Mouse (Mus musculus) cerebellum, postnatal 25 days (tissue): ENCODE results near the gene Pcgf2.
A peak's percentile ranks its signal among the peaks of the same experiment; 100 is the strongest.

ENCODE experiments used
- DNase-seq, 2 experiments: peaks; one replicate each; pipeline ENCODE4 v3.0.0; 2021; ENCODE audit warnings: mixed read lengths in 2 of 2

The Pcgf2 gene

DNA sequence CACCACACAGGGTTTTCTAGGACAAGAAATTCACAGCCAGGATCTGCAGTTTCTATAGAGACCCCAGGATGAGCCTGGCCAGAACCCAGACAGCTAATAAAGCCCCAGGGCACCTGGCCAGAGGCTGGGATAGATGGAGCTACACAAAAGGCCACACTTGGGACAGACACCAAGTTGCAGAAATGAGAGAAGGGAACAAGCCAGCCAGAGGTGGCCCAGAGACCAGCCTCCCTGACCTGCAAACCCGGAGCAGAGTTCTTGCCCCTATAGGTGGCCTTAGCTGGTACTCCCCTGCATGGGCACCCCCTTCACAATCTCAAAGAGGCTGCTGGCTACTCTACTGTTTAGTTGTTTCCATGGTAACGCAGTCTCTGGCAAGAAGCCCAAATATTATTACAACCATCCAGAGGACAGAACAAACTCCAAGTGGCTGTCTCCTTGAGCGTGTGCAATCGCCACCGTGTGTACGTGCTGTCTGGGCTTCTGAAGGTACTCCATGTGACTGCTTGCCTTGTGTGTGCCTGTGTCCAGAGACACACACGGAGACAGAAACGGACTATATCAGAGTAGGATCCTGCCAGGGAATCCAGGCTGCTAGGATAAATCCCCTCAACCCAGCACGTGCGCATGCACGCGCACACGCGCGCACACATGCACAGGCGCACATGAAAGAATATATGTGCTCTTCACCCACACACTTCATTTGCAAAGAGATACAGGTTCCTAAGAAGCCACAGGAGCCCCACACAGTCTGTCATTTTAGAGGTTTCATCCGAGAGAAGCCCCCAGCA lies 5.2 kb downstream of the Pcgf2 start:
- DNase-seq: peak in 1 of 2 experiments; percentile 32

DNA sequence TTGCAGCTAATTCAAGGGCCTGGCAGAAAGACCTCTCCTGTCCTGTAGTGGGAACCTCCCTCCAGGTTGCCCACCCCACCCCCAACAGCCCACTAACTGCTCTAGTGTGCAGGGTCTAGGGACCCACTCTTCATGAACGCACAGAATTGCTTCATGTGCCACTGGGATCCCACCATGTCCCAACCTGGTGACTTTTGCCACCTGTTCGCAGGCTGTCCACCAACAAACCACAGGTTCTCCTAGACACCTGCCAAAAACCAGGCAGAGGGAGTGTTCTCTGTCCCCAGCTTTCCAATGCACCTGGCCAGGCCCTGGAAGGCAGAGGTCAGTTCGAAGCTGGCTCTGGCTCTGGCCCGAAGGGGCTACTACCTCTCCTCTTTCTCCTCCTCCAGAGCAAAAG lies 5.9 kb downstream of the Pcgf2 start:
- DNase-seq: no peak

DNA sequence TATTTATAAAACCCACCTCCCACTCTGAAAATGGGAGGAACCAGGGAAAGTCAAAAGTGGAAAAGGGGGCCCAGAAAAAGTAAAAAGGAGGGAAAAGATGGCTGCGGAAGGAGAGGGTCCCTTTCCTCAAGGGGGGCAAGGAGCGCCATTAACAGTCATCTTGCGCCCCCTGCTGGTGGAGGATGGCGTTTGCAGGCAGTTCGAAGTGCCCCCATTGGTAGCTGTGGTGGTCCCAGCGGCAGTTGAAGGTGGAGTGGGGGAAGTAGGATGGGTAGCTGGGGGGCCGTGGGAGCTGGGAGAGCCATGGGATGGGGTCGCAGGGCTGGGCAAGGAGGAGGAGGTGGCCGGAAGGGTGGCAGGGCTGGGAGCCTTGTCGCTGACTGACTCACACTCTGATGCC lies 10.4 kb downstream of the Pcgf2 start:
- DNase-seq: peak; percentile 70 to 81

DNA sequence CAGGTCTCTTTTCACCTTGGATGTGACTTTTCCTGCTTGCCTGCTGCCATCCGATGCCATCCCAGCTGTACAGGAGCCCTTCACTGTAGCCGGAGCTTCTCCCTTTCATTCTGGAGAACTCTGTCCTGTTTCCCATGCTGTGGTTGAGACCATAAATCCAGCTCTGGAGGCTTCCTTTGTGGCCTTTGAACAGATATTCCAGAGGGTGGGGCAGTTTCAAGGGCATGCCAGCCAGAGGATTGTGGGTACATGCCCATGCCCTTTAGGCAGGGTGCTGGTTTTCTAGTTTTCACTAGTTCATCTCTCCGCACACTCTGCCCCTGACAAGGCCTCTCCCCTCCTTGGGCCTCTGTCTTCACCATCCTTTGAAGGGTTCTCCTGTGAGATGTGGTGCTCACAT lies 13.2 kb downstream of the Pcgf2 start:
- DNase-seq: no peak

- DNase-seq: peak in 1 of 2 experiments; percentile 38
Measured at GRCm38 (mm10) chr11:97686322-97686908, 13.9 kb downstream of the Pcgf2 start.

DNA sequence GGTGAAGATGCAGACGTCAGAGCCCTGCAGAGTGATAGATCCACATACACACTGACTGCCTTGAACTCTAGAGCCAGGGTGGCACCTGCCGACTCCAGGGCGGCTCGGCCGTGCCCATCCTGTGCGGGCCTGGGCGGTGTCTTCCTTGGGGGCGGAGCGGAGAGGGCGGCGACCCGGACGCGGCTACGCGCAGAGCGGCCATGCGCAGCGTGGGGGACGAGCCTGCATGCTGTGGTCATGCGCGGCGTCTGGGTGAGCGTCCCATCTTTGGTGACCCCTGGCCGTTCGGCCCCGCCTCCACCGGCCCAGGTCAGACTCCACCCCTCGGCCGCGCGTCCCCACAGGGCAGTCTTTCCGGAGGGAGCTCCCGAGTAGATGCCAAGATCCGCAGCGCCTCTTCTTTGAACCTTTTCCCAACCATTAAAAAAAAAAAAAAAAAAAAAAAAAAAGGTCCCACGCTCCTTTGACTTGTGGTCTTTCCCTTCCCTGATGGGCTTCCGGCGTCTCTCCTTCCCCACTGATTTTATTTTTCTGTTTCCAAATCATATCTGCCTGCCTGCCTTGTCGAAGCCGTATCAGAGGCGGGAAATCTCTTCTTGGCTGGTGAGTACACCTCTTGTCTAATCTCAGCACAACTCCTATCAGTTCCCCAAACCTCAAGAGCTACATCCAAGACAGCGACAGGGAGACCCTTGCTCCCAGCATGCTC lies 14.5 kb downstream of the Pcgf2 start, which contains the start of gene Cisd3:
Gene Cisd3 (plus strand): TSS at position 214 of the 709 bp plus-strand sequence.
- DNase-seq: peak; percentile 94 to 96

GRCm38 (mm10) chr11:97684766-97685165 lies 15.5 kb downstream of the Pcgf2 start:
- peak in 1 of 2 experiments; percentile 34 for DNase-seq

GRCm38 (mm10) chr11:97684063-97684680 lies 16.1 kb downstream of the Pcgf2 start:
- DNase-seq: no peak

- no peak for DNase-seq
Measured at GRCm38 (mm10) chr11:97682504-97683055, 17.7 kb downstream of the Pcgf2 start.

DNA sequence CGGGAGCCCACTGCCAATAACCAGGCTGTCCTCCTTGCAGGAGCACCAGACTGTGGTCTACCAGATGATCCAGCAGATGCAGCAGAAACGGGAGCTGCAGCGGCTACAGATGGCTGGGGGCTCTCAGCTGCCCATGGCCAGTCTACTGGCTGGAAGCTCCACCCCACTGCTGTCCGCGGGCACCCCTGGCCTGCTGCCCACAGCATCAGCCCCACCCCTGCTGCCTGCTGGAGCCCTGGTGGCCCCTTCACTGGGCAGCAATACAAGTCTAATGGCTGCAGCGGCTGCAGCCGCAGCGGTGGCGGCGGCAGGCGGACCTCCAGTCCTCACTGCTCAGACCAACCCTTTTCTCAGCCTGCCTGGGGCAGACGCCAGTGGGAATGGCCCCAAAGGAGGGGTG lies 19.9 kb downstream of the Pcgf2 start:
- DNase-seq: no peak

DNA sequence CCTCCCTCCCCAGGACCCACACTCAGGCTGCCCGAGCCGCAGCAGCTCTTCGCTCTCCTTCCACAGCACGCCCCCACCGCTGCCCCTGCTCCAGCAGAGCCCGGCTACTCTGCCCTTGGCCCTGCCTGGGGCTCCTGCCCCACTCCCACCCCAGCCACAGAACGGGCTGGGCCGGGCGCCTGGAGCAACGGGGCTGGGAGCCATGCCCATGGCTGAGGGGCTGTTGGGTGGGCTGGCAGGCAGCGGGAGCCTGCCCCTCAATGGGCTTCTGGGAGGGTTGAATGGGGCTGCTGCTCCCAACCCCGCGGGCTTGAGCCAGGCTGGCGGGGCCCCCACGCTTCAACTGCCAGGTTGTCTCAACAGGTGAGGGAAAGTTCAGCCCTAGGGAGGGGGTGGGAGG lies 22.0 kb downstream of the Pcgf2 start:
- DNase-seq: no peak

DNA sequence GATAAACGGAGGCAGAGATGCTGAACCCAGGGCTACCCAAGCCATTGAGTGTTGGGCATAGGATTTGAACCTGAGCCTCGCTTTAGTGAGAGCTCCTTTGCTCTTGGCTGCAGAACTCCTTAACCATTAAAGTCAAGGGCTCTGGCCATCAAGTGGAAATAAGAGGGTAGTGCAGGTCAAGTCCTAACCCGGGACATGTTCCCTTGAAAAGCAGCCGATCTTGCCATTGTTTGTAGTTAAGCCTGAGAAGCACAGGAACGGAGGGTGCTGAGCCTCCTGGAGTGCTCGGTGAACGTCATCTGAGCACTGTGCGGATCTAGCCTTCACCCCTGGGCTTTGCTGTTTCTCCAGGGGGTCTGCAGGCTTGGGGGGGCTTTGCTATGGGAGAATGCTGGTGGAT lies 22.5 kb downstream of the Pcgf2 start:
- no peak for DNase-seq

- no peak for DNase-seq
Measured at GRCm38 (mm10) chr11:97677381-97677780, 22.9 kb downstream of the Pcgf2 start.

- no peak for DNase-seq
Measured at GRCm38 (mm10) chr11:97676050-97676754, 24.1 kb downstream of the Pcgf2 start.

GRCm38 (mm10) chr11:97673148-97673547 lies 27.1 kb downstream of the Pcgf2 start:
- DNase-seq: no peak

GRCm38 (mm10) chr11:97671177-97671527 lies 29.1 kb downstream of the Pcgf2 start:
- DNase-seq: no peak

GRCm38 (mm10) chr11:97670234-97671176 lies 29.8 kb downstream of the Pcgf2 start:
- DNase-seq: peak; percentile 38 to 52

- DNase-seq: peak; percentile 71 to 85
Measured at GRCm38 (mm10) chr11:97669829-97670228, 30.5 kb downstream of the Pcgf2 start.

DNA sequence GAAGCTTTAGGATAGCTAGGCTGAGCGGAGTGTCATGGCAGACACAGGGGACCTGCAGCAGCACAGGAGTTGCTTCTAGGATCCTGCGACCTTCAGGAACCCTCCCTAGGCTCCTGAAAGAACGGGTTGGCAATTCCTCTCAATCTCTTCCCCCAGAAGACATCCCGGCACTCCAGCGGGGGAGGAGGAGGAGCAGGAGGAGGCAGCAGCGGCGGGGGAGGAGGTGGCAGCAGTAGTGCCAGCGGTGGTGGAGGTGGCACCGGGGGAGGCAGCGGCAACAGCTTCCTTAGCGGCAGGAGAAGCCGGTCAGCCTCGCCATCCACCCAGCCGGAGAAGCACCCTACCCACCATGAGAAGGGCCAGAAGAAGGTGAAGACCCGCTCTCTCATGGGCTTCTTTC lies 31.0 kb downstream of the Pcgf2 start:
- no peak for DNase-seq

GRCm38 (mm10) chr11:97668160-97668559 lies 32.1 kb downstream of the Pcgf2 start:
- peak in 1 of 2 experiments; percentile 44 for DNase-seq

DNA sequence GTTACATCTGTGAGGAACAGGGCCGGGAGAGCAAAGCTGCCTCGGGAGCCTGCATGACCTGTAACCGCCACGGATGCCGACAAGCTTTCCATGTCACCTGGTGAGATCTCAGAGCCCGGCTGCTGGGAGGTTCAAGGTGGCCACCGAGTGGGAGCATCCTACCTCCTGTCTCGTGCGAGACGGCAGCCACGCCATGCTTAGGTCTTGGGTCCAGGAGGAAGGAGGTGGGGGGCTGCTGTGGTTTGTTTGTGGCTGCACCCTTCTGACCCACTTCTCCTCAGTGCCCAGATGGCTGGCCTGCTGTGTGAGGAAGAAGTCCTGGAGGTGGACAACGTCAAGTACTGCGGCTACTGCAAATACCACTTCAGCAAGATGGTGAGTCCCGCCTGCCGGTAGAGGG lies 33.5 kb downstream of the Pcgf2 start:
- DNase-seq: peak in 1 of 2 experiments; percentile 22
